Mouse (Mus musculus) spleen, postnatal 10 days (tissue): ENCODE measurements at regions not wholly inside any gene's neighbourhood (a gene's known extent, or its start where the extent isn't known, plus 50 kb on each side); places are given as distances from the start of the nearest gene placed in this dataset.

Experiments
- DNase-seq, 2 experiments: peaks; one replicate each; pipeline ENCODE4 v3.0.0; 2021 to 2022; ENCODE audit warnings: low spot score in 2 of 2

DNA sequence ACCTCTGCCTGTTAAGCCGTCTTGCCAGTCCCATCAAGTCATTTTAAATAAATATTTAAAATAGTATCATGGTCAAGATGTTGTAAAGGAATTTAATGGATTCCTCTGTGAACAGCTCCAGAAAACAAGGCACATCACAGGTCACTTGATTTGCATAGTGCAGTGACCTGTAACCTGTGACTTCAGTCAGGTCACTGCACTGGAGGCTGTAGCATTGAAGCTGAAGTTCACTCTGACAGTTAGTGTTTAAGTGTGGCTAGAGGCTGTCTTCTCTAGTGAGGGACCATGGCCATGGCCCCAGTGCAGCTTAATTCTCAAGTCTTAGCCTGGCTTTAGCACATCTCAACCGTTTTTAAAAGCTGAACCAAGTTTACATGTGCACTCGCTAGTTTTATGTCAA lies 68.1 kb upstream of the Ercc4 start:
- DNase-seq = no peak

- DNase-seq = no peak
These were observed 64.3 kb upstream of the Ercc4 start for GRCm38 (mm10) chr16:13045079-13045590.

DNA sequence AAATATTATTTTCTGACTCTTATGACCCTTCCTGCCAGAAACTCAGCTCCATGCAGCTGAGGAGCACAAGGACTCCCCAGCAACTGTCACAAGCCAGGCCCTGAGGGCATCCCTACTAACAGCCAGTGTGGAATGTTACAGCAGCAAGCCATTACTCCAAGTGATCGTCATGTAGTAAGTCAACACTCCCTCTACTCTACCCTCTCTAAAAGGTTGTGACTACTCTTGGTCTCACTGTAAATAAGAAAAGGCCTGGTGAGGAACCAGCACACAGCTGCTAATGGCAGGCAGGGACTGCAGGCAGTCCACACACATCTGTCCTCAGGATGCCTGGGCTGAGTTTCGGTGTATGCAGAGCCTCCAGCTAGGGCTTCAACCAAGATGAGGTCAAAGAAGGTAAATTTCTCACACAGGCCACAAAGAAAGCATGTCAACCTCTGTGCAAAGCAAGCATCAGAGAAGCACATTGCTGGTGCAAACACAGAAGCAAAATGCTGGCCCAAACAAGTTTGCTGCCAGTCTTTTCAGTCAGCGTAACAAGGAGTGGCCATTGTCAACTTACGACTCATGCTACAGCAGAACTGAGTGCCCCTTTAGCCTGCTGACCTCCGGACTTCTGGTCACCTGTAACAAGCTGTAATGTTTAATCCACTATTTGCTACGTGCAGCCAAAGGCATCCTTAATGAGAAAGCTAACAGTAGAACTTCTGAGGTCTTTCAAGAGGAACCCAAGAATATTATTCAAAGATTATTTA lies 62.9 kb upstream of the Ercc4 start:
- DNase-seq = no peak

GRCm38 (mm10) chr16:13049321-13049720 lies 60.2 kb upstream of the Ercc4 start:
- no peak for DNase-seq

DNA sequence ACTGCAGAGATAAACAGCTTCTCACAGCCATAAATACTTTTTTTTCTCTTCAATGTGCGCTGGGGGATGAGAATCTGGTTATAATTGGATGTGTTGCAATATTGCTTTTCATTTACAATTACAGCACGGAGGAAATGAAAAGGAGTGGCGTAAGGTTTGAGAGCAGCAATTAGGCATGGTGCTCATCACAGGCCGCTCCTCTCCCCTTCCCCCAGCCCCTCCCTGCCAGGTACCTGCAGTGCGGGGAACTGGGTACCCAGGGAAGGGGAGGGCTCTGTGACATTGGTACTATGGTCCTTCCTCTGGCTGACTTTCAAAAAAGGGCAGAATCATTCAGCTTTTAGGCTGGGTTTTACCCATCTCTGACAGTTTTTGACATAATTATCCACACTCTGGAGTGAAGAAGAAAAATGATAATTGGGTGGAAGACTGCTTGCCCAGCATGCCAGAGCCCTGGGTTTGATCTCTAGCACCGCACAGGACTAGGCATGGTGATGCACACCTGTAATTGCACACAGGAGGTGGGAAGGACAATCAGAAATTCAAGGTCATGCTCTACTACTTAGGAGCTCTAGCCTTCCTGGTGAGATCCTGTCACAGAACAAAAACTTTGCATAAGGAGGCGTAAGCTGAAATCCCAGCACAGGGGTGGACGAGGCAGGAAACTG lies 59.1 kb upstream of the Ercc4 start:
- DNase-seq = no peak

DNA sequence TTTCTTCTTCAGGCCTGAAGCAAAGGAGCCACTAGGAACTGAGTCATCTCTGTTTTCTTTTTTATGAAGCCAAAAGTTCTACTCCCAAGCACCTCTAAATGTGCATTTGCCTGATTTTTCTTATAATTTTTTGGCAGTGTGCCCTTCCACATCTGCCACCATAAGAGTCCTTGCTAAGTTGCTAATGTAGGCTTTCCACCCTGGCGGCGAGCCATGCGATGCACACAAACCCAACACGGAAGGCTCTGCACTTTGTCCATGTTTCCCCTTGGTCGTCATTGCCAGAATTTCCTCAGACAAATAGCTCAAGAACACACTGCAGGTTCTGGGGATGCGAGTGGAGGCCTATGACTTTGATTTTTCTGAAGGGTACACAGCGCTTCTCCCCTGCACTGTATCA lies 54.5 kb upstream of the Ercc4 start:
- DNase-seq = no peak
